Mouse (Mus musculus): Measurements from ENCODE around the gene Plekhd1.

GRCm38 (mm10) chr12:80691671-80692091 is 710 bp upstream of the Plekhd1 start:
- TF ChIP-seq POLR2A (IDR thresholded peaks at IDR 0.05; ENCODE audit: low read depth, low read length) = no peak
- no peak for TF ChIP-seq CTCF (conservative IDR thresholded peaks at IDR 0.05; ENCODE audit: insufficient read depth, insufficient read length, low read depth, low read length)
